21 mouse cellular contexts compared by ENCODE assay signal in genomic region chr5:118120670-118121069, GRCm38 (mm10). TPM values are rescaled to one million over a fixed set of nuclear protein-coding genes. Genes with fewer than 3 reads are reported as not detected.
DNase-seq lines count a peak whose midpoint lies in the region; ATAC-seq and TF ChIP-seq lines count a peak whose summit lies in the region.
"Had no signal": no experiment of that assay in that cellular context is flagged by ENCODE, and none has a peak within 500 bp of the region (broad histone marks: within the 10 kb centered on the region; RNA-seq: fewer than 3 reads in every experiment).

No protein-coding gene starts in this region.

- WGBS in forebrain, embryonic 12.5 days = 30% methylated on average over 2 of the region's 2 CpGs
- WGBS in forebrain, embryonic 14.5 days = 19% methylated on average over 2 of the region's 2 CpGs
- 30% methylated on average over 2 of the region's 2 CpGs for WGBS in hindbrain, embryonic 14.5 days
- 23% methylated on average over 2 of the region's 2 CpGs for WGBS in hindbrain, postnatal 0 days
- WGBS in liver, embryonic 13.5 days (ENCODE audit: insufficient replicate concordance) = 76% methylated on average over 2 of the region's 2 CpGs

- no peaks in the 10 kb centered on the region for H3K9me3 ChIP-seq in forebrain, embryonic 12.5 days
- no peaks in the 10 kb centered on the region for H3K9me3 ChIP-seq in forebrain, embryonic 14.5 days (replicated peaks; ENCODE audit: control insufficient read depth, low read length)
- no peaks in the 10 kb centered on the region for H3K9me3 ChIP-seq in hindbrain, embryonic 14.5 days (ENCODE audit: control insufficient read depth, low read length)
- H3K9me3 ChIP-seq in hindbrain, postnatal 0 days (ENCODE audit: low read length) = no peaks in the 10 kb centered on the region
- H3K9me3 ChIP-seq in liver, embryonic 13.5 days (replicated peaks) = no peaks in the 10 kb centered on the region
- no peaks in the 10 kb centered on the region for H3K9me3 ChIP-seq in CH12.LX (replicated peaks; ENCODE audit: low read length)
- H3K9me3 ChIP-seq: neural tube, embryonic 12.5 days had no signal

- no peak for ATAC-seq in forebrain, embryonic 12.5 days (ENCODE audit: low FRiP score)
- no peak for ATAC-seq in forebrain, embryonic 14.5 days
- ATAC-seq in hindbrain, embryonic 14.5 days (ENCODE audit: low FRiP score) = no peak
- no peak for ATAC-seq in hindbrain, postnatal 0 days
- ATAC-seq in liver, embryonic 13.5 days (ENCODE audit: low read depth) = peak; percentile 36; the same call in 1 of the 2 replicates
- ATAC-seq: intestine, postnatal 0 days; lung, postnatal 0 days had no signal

- H3K36me3 ChIP-seq in forebrain, embryonic 12.5 days (replicated peaks) = peaks cover 31% of the 10 kb centered on the region
- H3K36me3 ChIP-seq in forebrain, embryonic 14.5 days (ENCODE audit: control insufficient read depth, insufficient read depth, low read length) = peaks cover 18% of the 10 kb centered on the region
- peaks cover 9% of the 10 kb centered on the region; the same call in 1 of the 2 replicates for H3K36me3 ChIP-seq in hindbrain, embryonic 14.5 days (replicated peaks; ENCODE audit: control insufficient read depth, insufficient read depth)
- peaks cover 4% of the 10 kb centered on the region; the same call in 1 of the 2 replicates for H3K36me3 ChIP-seq in hindbrain, postnatal 0 days (ENCODE audit: insufficient read depth, low read length)
- peaks cover 39% of the 10 kb centered on the region for H3K36me3 ChIP-seq in liver, embryonic 13.5 days
- peaks cover 32 to 94% of the 10 kb centered on the region in 2 experiments for H3K36me3 ChIP-seq in CH12.LX (replicated peaks in 1 of 2; ENCODE audit: control insufficient read depth in 1 of 2, insufficient read depth in 1 of 2, low read length in 1 of 2)

- 0 out of 2 replicates have a peak overlapping the region, but pooled peaks have one; percentile 26 for H3K27ac ChIP-seq in forebrain, embryonic 12.5 days
- H3K27ac ChIP-seq in forebrain, embryonic 14.5 days (ENCODE audit: low read depth, low read length) = no peak overlapping the region
- H3K27ac ChIP-seq in hindbrain, embryonic 14.5 days = peak overlapping the region; percentile 17; the same call in 1 of the 2 replicates
- no peak overlapping the region for H3K27ac ChIP-seq in hindbrain, postnatal 0 days
- H3K27ac ChIP-seq in liver, embryonic 13.5 days = no peak overlapping the region
- H3K27ac ChIP-seq in CH12.LX (ENCODE audit: insufficient read depth, low read depth) = no peak overlapping the region
- H3K27ac ChIP-seq: neural tube, embryonic 12.5 days had no signal

- peaks cover 33% of the 10 kb centered on the region for H3K4me1 ChIP-seq in forebrain, embryonic 12.5 days
- H3K4me1 ChIP-seq in forebrain, embryonic 14.5 days (ENCODE audit: control insufficient read depth, insufficient read depth, low read length) = peaks cover 7% of the 10 kb centered on the region; the same call in 1 of the 2 replicates
- peaks cover 33% of the 10 kb centered on the region for H3K4me1 ChIP-seq in hindbrain, embryonic 14.5 days (replicated peaks; ENCODE audit: control insufficient read depth, insufficient read depth, low read length)
- 0 out of 2 replicates have a peak, but pooled peaks cover 4% of the 10 kb centered on the region for H3K4me1 ChIP-seq in hindbrain, postnatal 0 days (ENCODE audit: insufficient read depth, low read length)
- H3K4me1 ChIP-seq in liver, embryonic 13.5 days (replicated peaks) = peaks cover 9% of the 10 kb centered on the region; the same call in 1 of the 2 replicates
- H3K4me1 ChIP-seq in CH12.LX (ENCODE audit: control insufficient read depth in 1 of 2, insufficient read depth in 2 of 2) = peaks cover 14 to 28% of the 10 kb centered on the region in 2 experiments

- no peak for TF ChIP-seq POLR2A in CH12.LX (IDR thresholded peaks at IDR 0.05; ENCODE audit: low read depth, low read length)

- no peak overlapping the region for H3K4me2 ChIP-seq in forebrain, embryonic 12.5 days
- H3K4me2 ChIP-seq in forebrain, embryonic 14.5 days (ENCODE audit: low read length) = no peak overlapping the region
- no peak overlapping the region for H3K4me2 ChIP-seq in hindbrain, embryonic 14.5 days (replicated peaks)
- no peak overlapping the region for H3K4me2 ChIP-seq in hindbrain, postnatal 0 days (ENCODE audit: low read depth, low read length)
- H3K4me2 ChIP-seq in liver, embryonic 13.5 days = no peak overlapping the region
- H3K4me2 ChIP-seq in CH12.LX (ENCODE audit: insufficient read depth, low read depth, poor library complexity, severe bottlenecking) = no peak overlapping the region
- H3K4me2 ChIP-seq: heart, embryonic 11.5 days; neural tube, embryonic 12.5 days had no signal

- no peak for TF ChIP-seq RAD21 in CH12.LX (IDR thresholded peaks at IDR 0.05; ENCODE audit: low read depth, low read length)

- H3K9ac ChIP-seq in forebrain, embryonic 12.5 days = no peak overlapping the region
- no peak overlapping the region for H3K9ac ChIP-seq in forebrain, embryonic 14.5 days (ENCODE audit: low read length)
- H3K9ac ChIP-seq in hindbrain, embryonic 14.5 days = no peak overlapping the region
- no peak overlapping the region for H3K9ac ChIP-seq in hindbrain, postnatal 0 days (replicated peaks; ENCODE audit: low read length)
- no peak overlapping the region for H3K9ac ChIP-seq in liver, embryonic 13.5 days
- H3K9ac ChIP-seq in CH12.LX (ENCODE audit: insufficient read depth, low read depth) = no peak overlapping the region
- H3K9ac ChIP-seq: neural tube, embryonic 12.5 days had no signal

- H3K4me3 ChIP-seq in forebrain, embryonic 12.5 days (replicated peaks) = no peak overlapping the region
- no peak overlapping the region for H3K4me3 ChIP-seq in forebrain, embryonic 14.5 days (ENCODE audit: low read depth, low read length)
- H3K4me3 ChIP-seq in hindbrain, embryonic 14.5 days (replicated peaks; ENCODE audit: low read length) = no peak overlapping the region
- no peak overlapping the region for H3K4me3 ChIP-seq in hindbrain, postnatal 0 days (ENCODE audit: low read length)
- no peak overlapping the region for H3K4me3 ChIP-seq in liver, embryonic 13.5 days (replicated peaks)
- no peak overlapping the region for H3K4me3 ChIP-seq in CH12.LX (replicated peaks in 1 of 3; ENCODE audit: low read depth in 2 of 3, low read length in 2 of 3, poor library complexity in 1 of 3)
- H3K4me3 ChIP-seq: neural tube, embryonic 12.5 days had no signal

- no peaks in the 10 kb centered on the region for H3K27me3 ChIP-seq in forebrain, embryonic 12.5 days
- no peaks in the 10 kb centered on the region for H3K27me3 ChIP-seq in forebrain, embryonic 14.5 days (replicated peaks; ENCODE audit: control insufficient read depth, insufficient read depth, low read length)
- no peaks in the 10 kb centered on the region for H3K27me3 ChIP-seq in hindbrain, embryonic 14.5 days (ENCODE audit: control insufficient read depth, insufficient read depth, low read length)
- H3K27me3 ChIP-seq in hindbrain, postnatal 0 days (ENCODE audit: insufficient read depth, low read length) = no peaks in the 10 kb centered on the region
- H3K27me3 ChIP-seq in liver, embryonic 13.5 days = no peaks in the 10 kb centered on the region
- H3K27me3 ChIP-seq in CH12.LX (replicated peaks) = no peaks in the 10 kb centered on the region
- H3K27me3 ChIP-seq: neural tube, embryonic 12.5 days had no signal

- no peak for DNase-seq in forebrain, embryonic 14.5 days (ENCODE audit: low spot score)
- no peak for DNase-seq in hindbrain, embryonic 14.5 days (ENCODE audit: low spot score)
- no peak for DNase-seq in hindbrain, postnatal 0 days (ENCODE audit: low spot score)
- no peak for DNase-seq in liver, embryonic 13.5 days
- DNase-seq in liver (no peak), CH12.LX (ENCODE audit: extremely low read depth) (peak; percentile 22)
- DNase-seq: adrenal gland, adult 8-10 months; cerebellum, adult 11 months; cerebellum, postnatal 14 days; embryo, embryonic 11 days; gastrocnemius, postnatal 14 days; kidney, postnatal 4 days; right cerebral cortex, postnatal 25 days; thymus, postnatal 36 days had no signal

- H3K79me2 ChIP-seq in CH12.LX (replicated peaks; ENCODE audit: control insufficient read depth, extremely low read depth, insufficient read depth, poor library complexity, severe bottlenecking) = no peaks in the 10 kb centered on the region

- peak; percentile 60; the same call in 1 of the 2 replicates for TF ChIP-seq EP300 in CH12.LX (IDR thresholded peaks at IDR 0.05; ENCODE audit: low read length)

- in situ Hi-C loops in CH12.LX (cut with MboI; ENCODE audit: low pct_ligation_motif_present, low pct_unique_long_range_greater_than_20kb, low sequenced_read_pairs) = no loop called here

- dilution Hi-C loops in CH12.LX (cut with MboI; ENCODE audit: extremely low pct_ligation_motif_present, extremely low pct_unique_long_range_greater_than_20kb, low sequenced_read_pairs) = no loop called here

- TF ChIP-seq CTCF in hindbrain, postnatal 0 days (IDR thresholded peaks at IDR 0.05; ENCODE audit: low read depth) = no peak
- TF ChIP-seq CTCF in CH12.LX (conservative IDR thresholded peaks at IDR 0.05 in 1 of 2, IDR thresholded peaks at IDR 0.05 in 1 of 2; ENCODE audit: low read depth in 2 of 2, low read length in 2 of 2) = no peak

TF ChIP-seq in CH12.LX, 34 proteins besides CTCF, POLR2A, EP300 and RAD21 (continues in another document):
- peak; percentile 99 for TF ChIP-seq CHD1 (IDR thresholded peaks at IDR 0.05; ENCODE audit: low read depth, low read length)

RNA-seq across cellular contexts. Expression of gene Fbxw8, which starts 34.6 kb away (rescaled TPM):
- polyA plus RNA-seq in forebrain, embryonic 12.5 days (2016; fragmentation: Nextera tagmentation; extraction: Ambion mirVana) = 41.5 and 41.7 TPM in 2 replicates
- 17.1 and 19.5 TPM in 2 replicates for polyA plus RNA-seq in forebrain, embryonic 14.5 days (2014; fragmentation: Nextera tagmentation; extraction: Ambion mirVana)
- polyA plus RNA-seq in hindbrain, embryonic 14.5 days (2014; fragmentation: Nextera tagmentation; extraction: Ambion mirVana) = 21.0 TPM in 2 replicates
- 57.5 and 58.0 TPM in 2 replicates for total RNA-seq in hindbrain, postnatal 0 days (2014; rRNA removed)
- polyA plus RNA-seq in hindbrain, postnatal 0 days (2015; fragmentation: Nextera tagmentation; extraction: Ambion mirVana) = 18.0 and 18.2 TPM in 2 replicates
- polyA plus RNA-seq in liver, embryonic 13.5 days (2015; fragmentation: Nextera tagmentation; extraction: Ambion mirVana) = 8.7 and 10.0 TPM in 2 replicates
- 50.9 and 55.1 TPM in 2 replicates for total RNA-seq in CH12.LX (2012; rRNA removed)
- 38.9 and 41.7 TPM in 2 replicates for total RNA-seq in CH12.LX (2014; rRNA removed)
- 41.4 and 47.3 TPM in 2 replicates for polyA plus RNA-seq in CH12.LX (2012; ENCODE audit: insufficient read length, low read depth)

RNA-seq across cellular contexts. Expression of gene Hrk, which starts 43.8 kb away (rescaled TPM):
- 0.46 and 0.52 TPM in 2 replicates for polyA plus RNA-seq in forebrain, embryonic 12.5 days (2016; fragmentation: Nextera tagmentation; extraction: Ambion mirVana)
- polyA plus RNA-seq in forebrain, embryonic 14.5 days (2014; fragmentation: Nextera tagmentation; extraction: Ambion mirVana) = 1.1 and 1.7 TPM in 2 replicates
- 3.4 and 4.3 TPM in 2 replicates for polyA plus RNA-seq in hindbrain, embryonic 14.5 days (2014; fragmentation: Nextera tagmentation; extraction: Ambion mirVana)
- 14.0 TPM in 2 replicates for total RNA-seq in hindbrain, postnatal 0 days (2014; rRNA removed)
- 4.3 and 4.6 TPM in 2 replicates for polyA plus RNA-seq in hindbrain, postnatal 0 days (2015; fragmentation: Nextera tagmentation; extraction: Ambion mirVana)
- polyA plus RNA-seq in liver, embryonic 13.5 days (2015; fragmentation: Nextera tagmentation; extraction: Ambion mirVana) = 0.01 TPM in 1 of 2 replicates, not detected in the other
- total RNA-seq in CH12.LX (2012; rRNA removed) (not detected in 2 replicates), CH12.LX (2014; rRNA removed) (not detected in 2 replicates)
- polyA plus RNA-seq in CH12.LX (2012; ENCODE audit: insufficient read length, low read depth) = not detected in 2 replicates
- total RNA-seq: megakaryocyte progenitor cell, adult 5-6 weeks; monocyte, adult 5-6 weeks had no signal
- polyA plus RNA-seq: heart, embryonic 11.5 days had no signal

Comparison
In these comparisons a context has a peak if more than half of its experiments do, and no peak if none do; other contexts are left out.
1. H3K27ac ChIP-seq: peak in forebrain, embryonic 12.5 days (single experiment) and hindbrain, embryonic 14.5 days (single experiment); none in forebrain, embryonic 14.5 days (single experiment), hindbrain, postnatal 0 days (single experiment), liver, embryonic 13.5 days (single experiment) and CH12.LX (single experiment).